Mouse (Mus musculus) E14TG2a.4 (cell line): Measurements from ENCODE around the gene C130050O18Rik.

Source experiments
- CTCF ChIP-seq: conservative IDR thresholded peaks from 2 replicates; pipeline ENCODE4 v1.5.1; 2014; ENCODE audit warnings: low read length
- NANOG ChIP-seq: IDR thresholded peaks from 2 replicates; pipeline ENCODE4 v1.6.1; 2014; ENCODE audit warnings: borderline replicate concordance, low read length, mixed read lengths

DNA sequence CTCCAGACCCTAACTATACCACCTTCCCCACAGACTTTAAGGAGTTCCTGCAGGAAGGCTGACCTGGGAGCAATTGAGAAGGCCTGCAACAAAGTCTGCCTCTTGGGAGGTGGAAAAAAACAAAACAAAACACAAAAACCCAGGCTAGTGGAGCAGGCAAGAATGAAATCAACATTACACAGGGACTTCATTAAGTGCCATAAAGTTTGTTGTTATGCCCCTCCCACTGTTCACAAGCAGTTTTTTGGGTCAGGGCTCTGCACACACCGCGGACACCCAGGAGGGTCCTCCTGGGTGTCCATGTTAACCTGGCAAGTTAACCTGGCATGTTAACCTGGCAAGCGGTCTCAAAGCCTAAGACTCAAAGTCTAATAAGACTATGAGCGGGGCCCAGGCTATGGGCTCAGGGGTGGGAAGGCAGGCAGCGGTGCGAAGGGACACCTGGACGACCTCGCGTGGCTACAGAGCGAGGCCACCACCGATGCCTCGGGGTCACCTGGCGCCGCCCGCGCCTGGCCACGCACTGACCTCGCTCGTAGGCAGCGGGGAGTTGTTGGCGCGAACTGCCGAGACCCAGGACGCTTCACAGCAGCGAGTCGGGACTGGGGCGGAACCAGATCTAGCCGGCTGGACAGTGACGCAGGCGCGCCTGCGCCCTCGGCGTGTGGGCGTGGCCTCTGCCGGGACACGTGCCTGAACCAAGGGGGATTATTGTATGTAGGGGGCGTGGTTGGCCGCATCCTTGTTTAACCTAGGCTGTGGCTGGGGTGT, 33.3 kb upstream of the C130050O18Rik start:
- no peak for TF ChIP-seq CTCF
- no peak for TF ChIP-seq NANOG
